Mouse (Mus musculus) urinary bladder, postnatal 36 days (tissue): ENCODE measurements at regions not wholly inside any gene's neighbourhood (a gene's known extent, or its start where the extent isn't known, plus 50 kb on each side); places are given as distances from the start of the nearest gene placed in this dataset.
A peak's percentile ranks its signal among the peaks of the same experiment; 100 is the strongest.

Experiments
- DNase-seq, 2 experiments: peaks; one replicate each; pipeline ENCODE4 v3.0.0; 2022; ENCODE audit warnings: low spot score in 2 of 2, mixed read lengths in 1 of 2

- DNase-seq: no peak
Observed at GRCm38 (mm10) chr5:118815783-118816182, 255.3 kb downstream of the Med13l start.

- no peak for DNase-seq
Observed at GRCm38 (mm10) chr5:118818294-118818693, 257.8 kb downstream of the Med13l start.

DNA sequence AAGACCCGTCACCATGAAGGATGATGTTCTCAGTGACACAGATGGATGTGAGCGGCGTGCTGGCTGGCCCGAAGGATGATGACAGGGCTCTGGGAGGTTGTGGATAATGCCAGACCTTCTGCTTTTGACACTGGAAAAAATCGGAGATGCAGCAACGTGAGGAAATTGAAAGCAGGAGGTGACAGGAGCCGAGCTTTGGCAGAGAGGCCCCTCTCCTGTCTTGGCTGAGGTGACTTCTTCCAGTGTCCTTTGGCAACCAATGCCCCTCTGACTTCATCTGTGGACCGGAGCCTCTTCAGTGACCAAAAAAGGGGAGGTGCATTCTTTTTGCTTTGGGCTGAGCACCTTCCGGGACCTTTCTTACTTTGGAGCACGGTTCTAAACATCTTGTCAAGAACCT, 264.3 kb downstream of the Med13l start:
- DNase-seq: no peak

DNA sequence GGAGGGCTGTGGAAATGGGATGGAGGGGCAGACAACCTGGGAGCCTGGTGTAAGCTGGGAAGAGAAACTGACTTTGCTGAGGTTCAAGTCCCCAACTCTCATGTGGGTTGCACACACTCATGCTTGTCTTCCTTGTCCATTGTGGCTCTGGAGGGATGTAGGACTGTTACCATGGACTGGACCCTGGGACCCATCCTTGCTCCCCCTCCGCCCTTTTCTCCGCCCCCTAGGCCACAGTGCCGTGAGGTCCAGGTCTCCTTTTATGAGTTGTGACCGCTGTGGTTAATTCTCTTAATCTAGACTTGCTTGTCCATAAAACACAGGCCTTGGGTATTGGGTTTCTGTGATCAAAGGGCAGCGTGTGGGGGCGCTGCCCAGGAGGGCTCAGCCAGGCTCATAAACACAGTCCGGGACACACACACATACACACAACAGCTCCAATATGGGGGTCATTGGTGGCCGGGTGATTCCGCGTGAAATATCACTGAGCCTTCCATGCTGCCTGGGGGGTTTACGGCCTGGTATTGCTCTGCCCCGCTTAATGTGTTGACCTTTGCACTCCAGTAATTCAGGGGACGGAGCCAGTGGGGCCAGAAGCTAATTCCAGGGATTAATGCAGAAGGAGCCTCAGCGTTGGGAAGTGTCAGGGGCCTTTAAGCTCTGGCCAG, 268.7 kb downstream of the Med13l start:
- no peak for DNase-seq

GRCm38 (mm10) chr5:118832701-118833100, 272.2 kb downstream of the Med13l start:
- DNase-seq: peak in 1 of 2 experiments; percentile 22

- no peak for DNase-seq
Observed at GRCm38 (mm10) chr5:118834129-118834528, 273.6 kb downstream of the Med13l start.

DNA sequence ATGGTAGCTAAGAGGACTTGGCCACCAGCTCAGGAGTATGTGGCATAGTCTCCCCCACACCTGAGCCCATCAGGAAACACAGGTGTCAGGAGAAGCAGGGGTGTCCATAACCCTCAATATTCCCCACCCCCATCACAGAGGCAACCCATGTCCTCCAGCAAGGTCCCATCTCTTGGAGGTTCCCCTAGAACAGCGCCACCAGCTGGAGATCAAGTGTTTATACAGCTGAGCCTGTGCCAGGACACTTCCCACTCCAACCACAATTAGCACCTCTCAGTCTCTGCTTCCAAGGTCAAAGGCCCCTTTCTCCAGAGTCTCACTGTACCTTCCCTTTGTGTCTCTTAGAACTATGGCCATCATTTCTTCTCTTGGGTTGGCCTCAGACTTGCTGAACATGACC, 276.5 kb downstream of the Med13l start:
- DNase-seq: no peak

- no peak for DNase-seq
Observed at GRCm38 (mm10) chr5:118838421-118838820, 277.9 kb downstream of the Med13l start.

- DNase-seq: no peak
Observed at GRCm38 (mm10) chr5:118839916-118840315, 279.4 kb downstream of the Med13l start.

DNA sequence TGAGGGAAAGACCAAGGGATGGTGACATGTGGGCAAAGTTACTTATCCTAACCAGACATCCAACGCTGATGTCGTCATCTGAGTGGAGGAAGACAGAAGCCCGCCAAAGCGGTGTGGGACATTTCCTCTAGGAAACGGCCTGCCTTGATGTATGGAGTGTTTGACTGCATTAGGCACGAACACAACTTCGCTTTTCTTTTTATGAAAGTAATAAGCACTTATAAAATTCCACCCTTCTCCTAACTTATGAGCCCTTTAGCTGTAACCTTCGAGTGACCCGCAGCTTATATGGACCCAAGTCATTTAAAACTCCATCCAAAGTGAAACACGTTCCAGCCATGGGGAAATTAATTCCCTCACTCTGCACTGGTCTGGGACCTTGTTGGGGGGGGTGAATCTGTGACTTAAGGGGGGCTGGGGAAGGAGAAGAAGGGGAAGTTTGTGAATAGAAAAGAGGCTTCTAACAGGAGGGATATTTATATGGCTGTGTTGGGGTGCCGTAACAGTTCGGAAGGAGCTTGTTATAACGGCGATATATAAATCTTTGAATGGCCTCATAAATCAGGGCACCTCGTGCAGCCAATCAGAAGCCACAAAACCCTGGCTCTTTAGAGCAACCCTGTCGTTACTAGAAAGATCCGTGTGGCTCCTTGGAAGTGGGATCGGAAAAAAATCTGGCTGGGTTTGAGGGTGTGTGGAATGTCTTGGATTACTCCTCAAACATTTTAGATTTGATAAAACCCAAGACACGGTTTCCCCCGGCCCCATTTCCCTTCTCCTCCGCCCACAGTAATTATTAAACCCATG, 280.9 kb downstream of the Med13l start:
- no peak for DNase-seq

DNA sequence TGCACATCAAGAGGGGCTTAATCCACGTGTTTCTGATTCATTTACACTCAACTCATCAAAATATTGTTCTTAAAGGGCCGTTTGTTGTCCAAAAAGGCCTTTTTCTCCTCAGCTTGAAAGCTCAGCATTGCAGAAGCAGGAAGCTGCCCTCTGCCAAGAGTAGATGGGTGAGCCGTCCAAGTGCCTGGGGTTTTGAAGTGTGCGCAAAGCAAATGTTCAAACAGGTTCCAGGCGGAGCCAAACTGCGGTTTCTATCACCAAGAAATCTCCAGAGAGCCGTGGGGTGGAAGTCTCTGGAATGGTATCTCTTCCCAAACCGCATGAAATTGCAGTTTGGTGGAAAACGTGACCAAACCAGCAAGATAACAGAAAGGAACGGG, 281.5 kb downstream of the Med13l start:
- DNase-seq: peak in 1 of 2 experiments; percentile 24

- DNase-seq: no peak
Observed at GRCm38 (mm10) chr5:118857001-118857400, 296.5 kb downstream of the Med13l start.

DNA sequence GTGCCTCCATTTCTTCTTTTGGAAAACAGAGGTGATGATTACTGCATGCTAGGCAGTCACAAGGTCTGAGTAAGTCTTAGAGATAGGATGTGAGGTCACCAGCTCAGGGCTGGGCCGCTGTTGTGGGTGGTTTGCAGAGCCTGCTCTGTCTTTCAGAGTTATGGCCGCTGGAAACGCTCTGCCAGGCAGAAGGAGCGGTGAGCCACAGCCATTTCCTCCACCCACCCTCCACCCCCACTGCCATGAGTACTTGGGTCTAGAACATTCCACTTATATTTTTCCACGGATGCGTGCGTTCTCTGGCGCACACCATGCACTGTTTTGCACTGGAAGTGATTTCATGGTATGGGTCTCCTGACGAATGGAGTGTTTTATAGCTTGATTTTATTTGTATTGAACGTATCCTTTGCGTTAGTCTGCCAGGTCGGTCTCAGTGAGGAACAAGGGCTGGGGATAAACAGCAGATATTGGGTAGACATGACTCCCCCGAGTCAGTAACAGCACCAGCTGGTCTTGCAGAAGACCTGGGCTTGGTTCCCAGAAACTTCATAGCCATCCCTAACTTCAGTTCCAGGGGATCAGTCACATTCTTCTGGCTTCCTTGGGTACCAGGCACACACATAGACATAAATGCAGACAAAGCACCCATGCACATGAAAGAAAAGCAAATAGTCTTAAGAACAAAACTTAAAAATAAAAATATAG, 300.8 kb downstream of the Med13l start:
- DNase-seq: no peak

GRCm38 (mm10) chr5:118867511-118867910, 307.0 kb downstream of the Med13l start:
- DNase-seq: no peak

DNA sequence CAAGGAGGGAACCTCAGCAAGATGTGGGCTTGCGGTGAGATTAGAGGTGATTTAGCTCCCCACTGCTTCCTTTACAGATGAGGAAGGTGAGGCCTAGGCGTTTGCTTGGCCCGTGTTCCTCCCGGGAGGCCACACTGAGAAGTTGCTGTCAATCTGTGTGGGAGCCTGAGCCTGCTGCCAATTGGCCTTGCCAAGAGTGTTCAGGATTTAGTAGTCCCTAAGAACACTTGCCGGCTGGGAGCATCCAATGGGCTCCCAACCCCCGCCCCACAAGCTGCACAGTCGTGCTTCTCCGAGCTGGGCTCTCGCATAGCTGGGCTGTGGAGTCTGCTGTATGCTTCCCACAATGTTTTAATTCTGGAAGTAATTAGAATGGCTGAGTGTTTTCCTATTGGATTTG, 308.9 kb downstream of the Med13l start:
- DNase-seq: no peak

GRCm38 (mm10) chr5:118873871-118874270, 313.4 kb downstream of the Med13l start:
- peak; percentile 9 to 42 for DNase-seq

DNA sequence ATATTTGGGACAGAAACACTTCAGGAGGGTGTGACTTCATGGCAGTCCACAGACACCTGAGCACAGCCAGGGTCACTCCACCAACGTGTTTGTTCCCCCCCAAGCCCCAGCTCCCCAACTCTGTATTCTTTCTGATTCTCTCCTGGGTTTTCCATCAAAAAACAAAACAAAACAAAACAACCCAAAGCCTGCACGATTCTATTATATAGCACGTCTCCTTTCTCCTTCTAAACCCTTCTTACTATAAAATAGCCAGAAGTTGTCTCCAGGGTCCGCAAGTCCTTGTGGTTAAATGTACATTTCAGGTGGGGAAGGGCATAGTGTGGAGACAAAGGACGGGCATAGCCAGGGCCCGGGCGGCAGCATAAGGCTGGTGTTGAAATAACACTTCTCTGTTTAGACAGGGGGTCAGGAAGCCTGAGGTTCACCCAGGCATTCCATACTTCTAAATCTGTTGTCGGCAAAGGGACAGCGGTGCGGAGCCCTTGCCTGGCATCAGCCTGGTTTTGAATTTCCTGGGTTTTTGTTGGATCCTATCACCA, 314.7 kb downstream of the Med13l start:
- DNase-seq: peak; percentile 17 to 45

DNA sequence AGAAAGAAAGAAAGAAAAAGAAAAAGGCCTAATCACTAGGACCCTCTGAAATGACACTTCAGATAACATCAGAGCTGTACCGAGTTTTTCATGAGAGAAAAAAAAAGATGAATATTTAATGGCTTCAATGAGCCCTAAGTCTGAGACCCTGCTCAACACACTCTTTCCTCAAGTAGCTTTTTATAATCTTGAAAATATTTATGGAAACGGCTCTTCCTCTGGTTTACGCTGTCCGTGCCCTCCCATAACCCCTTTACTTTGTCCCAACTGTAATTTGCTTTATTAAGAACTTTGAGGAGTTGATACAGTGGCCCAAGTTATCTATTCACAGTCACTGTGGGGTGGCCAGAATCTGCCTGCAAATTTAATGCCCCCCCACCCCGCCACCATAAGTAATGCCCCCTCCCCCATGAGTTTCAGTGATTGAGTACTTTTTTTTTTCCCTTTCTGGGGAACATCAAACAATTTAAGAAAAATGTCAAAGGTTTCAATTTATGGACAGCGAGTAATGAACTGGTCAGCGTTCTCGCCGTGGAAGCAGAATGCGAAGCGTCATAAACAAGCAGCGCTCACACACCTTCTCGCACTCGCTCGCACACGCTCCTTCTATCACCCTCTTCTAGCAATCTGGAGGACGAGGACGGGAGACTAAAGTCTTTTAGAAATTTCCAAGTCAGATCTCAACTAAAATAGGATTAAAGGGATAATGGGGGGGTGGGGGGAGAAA, 316.3 kb downstream of the Med13l start:
- DNase-seq: no peak

DNA sequence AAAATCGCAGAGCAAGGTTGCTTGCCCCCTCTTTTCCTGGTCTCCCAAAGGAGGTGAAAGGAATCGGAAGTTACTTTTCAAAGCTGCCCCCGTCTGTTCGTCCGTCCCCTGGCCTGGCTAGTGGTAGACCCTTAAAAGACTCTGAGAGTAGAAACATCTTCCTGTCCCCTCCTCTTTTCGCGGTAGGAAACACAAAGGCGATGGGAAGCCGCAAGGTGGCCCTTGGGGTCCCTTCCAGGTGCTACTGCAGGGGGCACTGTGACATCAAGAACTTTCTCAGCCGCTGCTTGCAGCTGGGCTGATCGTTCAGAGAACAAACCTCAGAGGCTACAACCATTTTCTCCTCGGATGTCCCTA, 316.8 kb downstream of the Med13l start:
- peak; percentile 70 to 71 for DNase-seq

DNA sequence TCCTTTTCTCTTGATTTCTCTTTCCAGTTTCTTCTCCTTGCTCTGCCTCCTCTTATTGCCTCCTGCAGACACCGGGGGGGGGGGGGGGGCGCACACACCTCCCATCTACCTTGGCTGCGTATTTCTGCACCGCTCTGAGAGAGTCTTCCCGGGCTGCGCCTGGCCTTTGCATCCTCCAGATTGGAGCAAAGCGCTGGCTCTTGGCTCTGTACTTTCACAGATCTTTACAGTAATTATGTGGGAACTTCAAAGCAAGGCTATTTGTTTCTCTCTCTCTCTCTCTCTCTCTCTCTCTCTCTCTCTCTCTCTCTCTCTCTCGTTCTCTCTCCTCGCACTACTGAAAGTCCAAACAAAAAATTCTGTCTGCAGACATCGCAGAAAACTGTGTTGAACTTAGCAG, 317.4 kb downstream of the Med13l start:
- DNase-seq: no peak

- DNase-seq: peak in 1 of 2 experiments; percentile 15
Observed at GRCm38 (mm10) chr5:118878722-118879121, 318.2 kb downstream of the Med13l start.
